Mouse (Mus musculus) forebrain, embryonic 14.5 days (tissue): ENCODE results near the gene Calml3. TPM values are rescaled to one million over a fixed set of nuclear protein-coding genes. Genes with fewer than 3 reads are reported as not detected.

ENCODE experiments used
- ATAC-seq: fragments of 200-750 bp; cut with Nextera tagmentation; 2 replicates; pipeline ENCODE4 v1.8.0; 2017; ENCODE audit warnings: mild to moderate bottlenecking, moderate library complexity
- DNase-seq: peaks from one replicate; pipeline ENCODE4 v3.0.0-alpha.2; 2015; ENCODE audit warnings: low spot score
- H3K27ac ChIP-seq: fragments of 300-500 bp; sonication (generic); 2 replicates; pipeline ENCODE4 v1.5.1; 2014; ENCODE audit warnings: low read depth, mild to moderate bottlenecking, control low read depth, low read length, moderate library complexity
- H3K27me3 ChIP-seq: fragments of 300-500 bp; sonication (generic); replicated peaks from 2 replicates; pipeline ENCODE4 v1.6.1; 2014; ENCODE audit warnings: low read length, control low read depth, mixed read lengths; ENCODE audit not compliant: control insufficient read depth, insufficient read depth
- H3K36me3 ChIP-seq: fragments of 300-500 bp; sonication (generic); 2 replicates; pipeline ENCODE4 v1.6.1; 2014; ENCODE audit warnings: low read length, control low read depth; ENCODE audit not compliant: control insufficient read depth, insufficient read depth
- H3K4me1 ChIP-seq: fragments of 300-500 bp; sonication (generic); 2 replicates; pipeline ENCODE4 v1.6.1; 2014; ENCODE audit warnings: antibody characterized with exemption, low read length, control low read depth; ENCODE audit not compliant: control insufficient read depth, insufficient read depth
- H3K4me2 ChIP-seq: fragments of 300-500 bp; sonication (generic); 2 replicates; pipeline ENCODE4 v1.6.1; 2014; ENCODE audit warnings: mild to moderate bottlenecking, control low read depth, low read length
- H3K4me3 ChIP-seq: fragments of 300-500 bp; sonication (generic); 2 replicates; pipeline ENCODE4 v1.5.1; 2014; ENCODE audit warnings: low read depth, low read length, control low read depth
- H3K9ac ChIP-seq: fragments of 300-500 bp; sonication (generic); 2 replicates; pipeline ENCODE4 v1.6.1; 2014; ENCODE audit warnings: mild to moderate bottlenecking, low read length, control low read depth, moderate library complexity
- H3K9me3 ChIP-seq: fragments of 300-500 bp; sonication (generic); replicated peaks from 2 replicates; pipeline ENCODE4 v1.6.1; 2016; ENCODE audit warnings: low read length, control low read depth, mixed read lengths; ENCODE audit not compliant: control insufficient read depth
- WGBS: fragments of 180-500 bp; shearing (Covaris S2); extraction: QIAGEN DNeasy Blood & Tissue Kit; methylation state at CpG from one replicate; pipeline ENCODE4 v1.1.7; 2014; 5-methylcytosine and 5-hydroxymethylcytosine counted together
- polyA plus RNA-seq: library from polyadenylated mRNA; unstranded; fragments of >200 nt; fragmentation: Nextera tagmentation; extraction: Ambion mirVana; gene quantifications from 2 replicates; pipeline ENCODE4 v1.2.1, GENCODE M21; 2014

The Calml3 gene
- polyA plus RNA-seq, 1 experiment from 2014 or later, result not detected

- H3K27me3 ChIP-seq, result no peaks in the 10 kb centered on the region
- ATAC-seq (no peak), DNase-seq (no peak)
- H3K4me1 ChIP-seq, result no peaks in the 10 kb centered on the region
- no peak overlapping the region for H3K27ac ChIP-seq
- WGBS, result 86% methylated on average over 4 of the region's 4 CpGs
- H3K4me3 ChIP-seq, result no peak overlapping the region
- no peaks in the 10 kb centered on the region for H3K36me3 ChIP-seq
- no peak overlapping the region for H3K4me2 ChIP-seq
- H3K9me3 ChIP-seq, result no peaks in the 10 kb centered on the region
- no peak overlapping the region for H3K9ac ChIP-seq
Observed at GRCm38 (mm10) chr13:3765781-3766180, 38.3 kb downstream of the Calml3 start.

DNA sequence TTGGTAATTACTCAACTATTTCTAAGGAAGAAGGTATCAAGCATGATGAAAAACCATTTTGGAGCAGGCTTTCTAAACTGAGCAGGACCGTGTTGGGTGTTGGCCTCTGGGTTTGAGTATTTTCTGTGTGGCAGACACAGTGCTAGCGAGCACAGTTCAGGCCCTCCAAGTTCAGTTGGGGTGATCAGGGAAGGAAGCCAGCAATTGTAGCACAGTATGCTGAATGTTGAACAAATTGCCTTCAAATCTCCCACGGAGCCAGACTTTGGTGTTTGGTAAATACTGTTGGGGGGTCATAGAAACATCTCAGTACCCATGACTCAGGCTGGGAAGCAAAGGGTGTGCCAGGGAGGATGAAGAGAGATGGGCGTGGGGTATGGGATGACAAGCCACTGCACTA, 43.0 kb downstream of the Calml3 start:
- WGBS, result 80% methylated on average over 4 of the region's 4 CpGs
- ATAC-seq, result no peak
- H3K9ac ChIP-seq, result no peak overlapping the region

GRCm38 (mm10) chr13:3758347-3758746, 45.8 kb downstream of the Calml3 start:
- Histone ChIP-seq H3K27ac (no peak overlapping the region), H3K27me3 (no peaks in the 10 kb centered on the region), H3K9me3 (no peaks in the 10 kb centered on the region), H3K4me1 (no peaks in the 10 kb centered on the region), H3K9ac (no peak overlapping the region), H3K4me2 (no peak overlapping the region), H3K4me3 (no peak overlapping the region), H3K36me3 (no peaks in the 10 kb centered on the region)
- no peak for DNase-seq
- WGBS, result 73% methylated on average over 2 of the region's 2 CpGs
- ATAC-seq, result no peak

More for the DNA sequence above, 43.0 kb downstream of the Calml3 start:
- H3K4me2 ChIP-seq, result no peak overlapping the region
- no peaks in the 10 kb centered on the region for H3K27me3 ChIP-seq
- H3K9me3 ChIP-seq, result no peaks in the 10 kb centered on the region
- H3K36me3 ChIP-seq, result no peaks in the 10 kb centered on the region
- no peak overlapping the region for H3K27ac ChIP-seq
- H3K4me1 ChIP-seq, result no peaks in the 10 kb centered on the region
- DNase-seq, result no peak
- no peak overlapping the region for H3K4me3 ChIP-seq

DNA sequence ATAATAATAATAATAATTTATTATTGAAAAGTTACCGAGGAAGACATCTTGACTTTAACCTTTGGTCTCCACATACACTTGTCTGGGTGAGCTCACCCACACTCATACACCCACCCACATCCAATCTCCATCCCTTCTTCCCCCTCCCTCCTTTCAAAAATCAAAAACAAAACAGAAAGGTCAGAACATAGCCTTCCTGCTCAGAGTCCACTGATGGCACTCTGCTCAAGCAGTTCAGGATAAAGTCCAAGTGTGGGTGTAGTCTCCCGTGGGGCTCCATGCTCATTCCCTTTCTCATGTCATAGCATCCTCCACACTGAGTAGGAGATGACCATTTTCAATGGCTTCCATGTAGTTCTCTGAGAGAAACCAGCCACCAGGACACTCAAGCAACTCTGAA, 50.8 kb downstream of the Calml3 start:
- H3K27ac ChIP-seq, result no peak overlapping the region
- H3K36me3 ChIP-seq, result no peaks in the 10 kb centered on the region
- no peak overlapping the region for H3K4me3 ChIP-seq
- H3K9ac ChIP-seq, result no peak overlapping the region
- ATAC-seq, result no peak
- H3K4me1 ChIP-seq, result no peaks in the 10 kb centered on the region
- no peaks in the 10 kb centered on the region for H3K27me3 ChIP-seq
- 87% methylated on average over 2 of the region's 2 CpGs for WGBS
- H3K4me2 ChIP-seq, result no peak overlapping the region
- H3K9me3 ChIP-seq, result no peaks in the 10 kb centered on the region
- DNase-seq, result no peak

Other genes with a start within 250 kb of the Calml3 start
- 18.2 and 25.8 TPM in 2 replicates for gene Fam208b, start 193.2 kb downstream of the Calml3 start, polyA plus RNA-seq
- 6.0 and 6.6 TPM in 2 replicates for gene Asb13, start 170.3 kb downstream of the Calml3 start, polyA plus RNA-seq
- not detected in 2 replicates for gene Calm4, start 33.4 kb upstream of the Calml3 start, polyA plus RNA-seq
- gene Calm5, start 49.9 kb upstream of the Calml3 start, polyA plus RNA-seq, result not detected in 2 replicates
- 10.6 and 11.1 TPM in 2 replicates for gene Net1, start 113.9 kb upstream of the Calml3 start, polyA plus RNA-seq
- not detected in 2 replicates for gene Tubal3, start 114.0 kb upstream of the Calml3 start, polyA plus RNA-seq
- gene Ucn3, start 141.0 kb upstream of the Calml3 start, polyA plus RNA-seq, result 0.15 TPM in 1 of 2 replicates, not detected in the other
- 0.67 and 0.90 TPM in 2 replicates for gene Akr1c14, start 244.7 kb upstream of the Calml3 start, polyA plus RNA-seq